Mouse (Mus musculus) urinary bladder, postnatal 25 days (tissue): Measurements from ENCODE around the gene Gm17349.

Experiments used
- DNase-seq: peaks from one replicate; pipeline ENCODE4 v3.0.0; 2022; ENCODE audit warnings: low spot score

Gm17349 gene

GRCm38 (mm10) chr15:99699715-99700114, 5.6 kb downstream of the Gm17349 start:
- no peak for DNase-seq

DNA sequence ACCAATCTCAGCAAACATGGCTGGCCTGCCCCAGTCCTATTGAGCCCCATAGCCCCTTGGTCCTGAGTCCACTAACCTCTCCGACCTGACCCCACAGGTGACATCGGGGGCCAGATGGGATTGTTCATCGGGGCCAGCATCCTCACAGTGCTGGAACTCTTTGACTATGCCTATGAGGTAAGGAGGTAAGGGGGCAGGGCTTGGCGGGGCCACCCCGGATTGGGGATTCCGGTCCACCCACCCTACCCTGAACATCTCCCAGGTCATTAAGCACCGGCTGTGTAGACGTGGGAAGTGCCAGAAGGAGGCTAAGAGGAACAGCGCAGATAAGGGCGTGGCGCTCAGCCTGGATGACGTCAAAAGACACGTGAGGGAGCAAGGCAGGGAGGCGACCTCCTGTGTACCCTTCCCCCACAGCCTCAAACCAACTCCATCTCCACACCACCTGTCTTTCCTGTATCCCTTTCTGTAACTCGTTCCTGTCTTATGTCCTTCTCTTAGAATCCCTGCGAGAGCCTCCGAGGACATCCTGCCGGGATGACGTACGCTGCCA, 6.7 kb downstream of the Gm17349 start:
- DNase-seq = no peak

GRCm38 (mm10) chr15:99697309-99697708, 8.0 kb downstream of the Gm17349 start:
- DNase-seq = no peak

DNA sequence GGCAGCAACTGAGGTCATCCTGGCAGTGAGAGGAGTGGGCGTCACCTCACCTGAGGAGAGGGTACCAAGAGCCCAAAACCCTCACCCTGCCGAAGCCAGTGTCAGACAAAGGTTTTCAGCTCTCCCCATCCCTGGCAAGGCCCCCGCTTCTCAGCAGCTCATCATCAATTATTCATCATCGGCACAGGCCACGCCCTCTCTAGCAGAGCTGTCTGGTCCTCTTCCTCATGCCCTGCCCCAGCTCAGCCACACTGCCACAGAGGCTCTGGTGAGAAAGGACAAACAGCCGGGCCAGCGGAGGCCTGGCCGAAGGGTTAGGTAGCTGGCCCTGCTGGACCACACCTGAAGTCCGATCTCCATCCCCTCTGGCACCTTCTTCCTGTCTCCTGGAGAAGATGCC, 13.3 kb downstream of the Gm17349 start:
- DNase-seq = no peak

DNA sequence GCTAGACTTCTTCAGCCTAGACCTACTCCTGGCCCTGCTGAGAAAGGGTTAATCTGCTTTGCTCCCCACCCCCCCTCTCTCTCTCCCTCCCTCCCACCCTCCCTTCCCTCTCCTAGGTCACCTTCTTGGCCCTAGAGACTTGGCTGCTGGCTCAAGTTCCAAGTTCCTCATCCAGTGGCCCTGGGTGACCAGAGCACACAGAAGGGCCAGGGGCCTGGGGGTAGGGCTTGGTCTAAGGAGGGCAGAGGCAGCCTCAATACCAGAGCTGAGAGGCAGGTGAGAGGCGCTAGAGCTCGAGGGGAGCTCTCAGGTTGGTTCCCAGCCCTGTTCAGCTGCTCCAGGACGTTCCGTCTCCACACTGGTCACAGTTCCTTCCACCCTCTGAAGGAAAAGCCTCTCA, 14.4 kb downstream of the Gm17349 start:
- no peak for DNase-seq

DNA sequence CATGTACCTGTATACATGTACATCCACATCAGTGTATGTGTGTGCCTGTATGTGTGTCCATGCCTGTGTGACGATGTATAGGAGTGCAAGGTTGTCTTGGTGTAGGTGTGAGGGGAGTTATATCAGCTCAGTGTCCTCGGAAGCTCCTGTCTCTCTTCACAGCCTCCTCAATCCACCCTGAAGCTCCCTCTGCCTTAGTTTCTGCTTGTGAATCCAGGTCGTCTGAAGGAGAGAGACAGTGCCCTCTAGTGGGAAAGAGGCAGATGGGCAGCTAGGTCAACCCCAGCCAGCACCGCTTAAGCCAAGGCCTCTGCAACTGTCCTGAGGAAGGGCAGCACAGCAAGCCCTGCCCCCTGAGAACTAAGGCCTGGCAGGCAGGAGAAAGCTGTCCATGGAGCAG, 16.6 kb downstream of the Gm17349 start:
- DNase-seq = no peak

DNA sequence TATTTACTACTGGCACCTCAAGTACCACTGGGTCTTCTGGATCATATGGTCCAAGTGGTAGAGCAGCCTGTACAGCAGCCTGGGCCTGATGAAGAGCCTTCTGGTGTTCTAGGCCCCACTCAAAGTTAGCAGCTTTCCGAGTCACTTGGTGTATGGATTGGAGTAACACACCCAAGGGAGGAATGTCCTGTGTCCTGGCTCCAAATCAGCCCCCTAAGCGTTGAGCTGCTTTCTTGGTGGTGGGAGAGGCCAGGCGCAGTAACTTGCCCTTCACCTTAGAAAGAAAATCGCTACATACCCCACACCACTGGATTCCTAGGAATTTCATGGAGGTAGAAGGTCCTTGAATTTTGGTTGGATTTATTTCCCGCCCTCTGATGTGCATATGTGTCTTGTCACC, 21.1 kb downstream of the Gm17349 start:
- DNase-seq = no peak

DNA sequence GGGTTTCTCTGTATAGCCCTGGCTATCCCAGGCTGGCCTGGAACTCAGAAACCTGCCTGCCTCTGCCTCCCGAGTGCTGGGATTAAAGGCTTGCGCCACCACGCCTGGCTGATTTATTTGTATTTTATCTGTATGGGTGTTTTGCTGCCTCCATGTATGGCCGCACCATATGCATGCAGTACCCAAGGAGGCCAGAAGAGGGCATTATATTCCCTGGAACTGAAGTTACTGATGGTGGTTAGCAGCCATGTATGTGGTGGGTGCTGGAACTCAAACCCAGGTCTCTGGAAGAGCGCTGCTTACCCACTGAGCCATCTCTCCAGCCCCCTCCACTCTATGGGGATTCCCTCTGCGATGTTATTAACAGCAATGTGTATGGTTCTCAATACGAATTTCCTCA, 22.4 kb downstream of the Gm17349 start:
- DNase-seq = no peak

DNA sequence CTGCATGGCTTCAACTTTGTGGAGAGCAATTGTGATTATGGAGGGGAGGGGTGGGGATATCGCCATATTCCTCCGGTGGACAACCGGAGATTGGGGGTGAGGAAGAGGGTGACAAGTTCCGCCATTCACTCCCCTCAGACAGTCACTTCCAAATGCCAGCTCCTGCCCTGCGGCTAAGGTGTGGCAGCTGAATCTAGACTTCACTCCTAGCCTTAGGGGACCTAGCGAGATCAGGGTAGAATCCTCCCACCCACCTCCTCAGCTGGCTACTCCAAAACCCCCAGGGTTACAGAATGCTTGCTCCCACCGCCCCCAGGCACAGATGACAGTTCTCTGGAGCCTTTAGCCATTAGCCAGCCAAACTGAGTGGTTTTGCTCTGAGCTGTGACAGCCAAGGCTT, 26.3 kb downstream of the Gm17349 start:
- no peak for DNase-seq

GRCm38 (mm10) chr15:99678063-99678800, 27.1 kb downstream of the Gm17349 start:
- DNase-seq = no peak

DNA sequence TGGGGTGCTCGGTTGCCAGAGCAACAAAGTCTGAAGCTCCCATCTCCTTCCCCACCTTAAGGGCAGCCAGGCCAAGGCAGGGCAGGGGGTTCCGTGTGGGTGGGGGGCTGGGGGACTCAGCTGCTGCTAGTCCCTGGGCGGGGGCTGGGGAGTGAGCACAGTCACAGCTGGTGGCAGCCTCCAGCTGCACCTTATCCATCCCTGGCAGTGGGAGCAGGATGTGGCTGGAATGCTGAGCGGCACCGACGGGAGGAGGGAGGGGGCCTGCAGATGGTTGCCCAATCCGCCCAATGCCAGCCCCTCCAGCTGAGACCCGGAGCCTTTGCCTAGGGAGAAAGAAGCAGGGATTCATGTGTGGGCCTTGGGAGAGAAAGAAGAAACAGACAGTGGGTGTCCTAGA, 28.2 kb downstream of the Gm17349 start:
- no peak for DNase-seq

DNA sequence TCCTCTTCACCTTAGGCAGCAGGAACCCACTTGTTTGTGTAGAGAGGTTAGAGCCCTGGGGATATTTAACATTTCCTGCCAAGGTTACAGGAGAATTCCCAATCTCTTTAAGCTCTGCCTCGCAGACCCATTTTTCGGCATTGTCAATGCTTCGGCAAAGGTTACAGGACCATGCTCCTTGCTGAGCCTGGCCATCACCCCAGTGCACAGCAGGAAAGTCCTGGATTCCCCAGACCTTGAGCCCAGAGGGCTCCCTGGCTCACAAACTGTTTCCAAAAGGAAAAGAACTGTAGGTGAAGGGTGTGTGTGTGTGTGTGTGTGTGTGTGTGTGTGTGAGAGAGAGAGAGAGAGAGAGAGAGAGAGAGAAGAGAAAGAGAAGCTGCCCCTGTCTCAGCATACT, 30.4 kb downstream of the Gm17349 start:
- DNase-seq = no peak

DNA sequence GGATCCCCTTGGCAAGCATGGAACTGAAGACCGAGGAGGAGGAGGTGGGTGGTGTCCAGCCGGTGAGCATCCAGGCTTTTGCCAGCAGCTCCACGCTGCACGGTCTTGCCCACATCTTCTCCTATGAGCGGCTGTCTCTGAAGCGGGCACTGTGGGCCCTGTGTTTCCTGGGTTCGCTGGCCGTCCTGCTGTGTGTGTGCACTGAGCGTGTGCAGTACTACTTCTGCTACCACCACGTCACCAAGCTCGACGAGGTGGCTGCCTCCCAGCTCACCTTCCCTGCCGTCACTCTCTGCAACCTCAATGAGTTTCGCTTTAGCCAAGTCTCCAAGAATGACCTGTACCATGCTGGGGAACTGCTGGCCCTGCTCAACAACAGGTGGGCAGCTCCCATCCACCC, 33.5 kb downstream of the Gm17349 start:
- DNase-seq = no peak

DNA sequence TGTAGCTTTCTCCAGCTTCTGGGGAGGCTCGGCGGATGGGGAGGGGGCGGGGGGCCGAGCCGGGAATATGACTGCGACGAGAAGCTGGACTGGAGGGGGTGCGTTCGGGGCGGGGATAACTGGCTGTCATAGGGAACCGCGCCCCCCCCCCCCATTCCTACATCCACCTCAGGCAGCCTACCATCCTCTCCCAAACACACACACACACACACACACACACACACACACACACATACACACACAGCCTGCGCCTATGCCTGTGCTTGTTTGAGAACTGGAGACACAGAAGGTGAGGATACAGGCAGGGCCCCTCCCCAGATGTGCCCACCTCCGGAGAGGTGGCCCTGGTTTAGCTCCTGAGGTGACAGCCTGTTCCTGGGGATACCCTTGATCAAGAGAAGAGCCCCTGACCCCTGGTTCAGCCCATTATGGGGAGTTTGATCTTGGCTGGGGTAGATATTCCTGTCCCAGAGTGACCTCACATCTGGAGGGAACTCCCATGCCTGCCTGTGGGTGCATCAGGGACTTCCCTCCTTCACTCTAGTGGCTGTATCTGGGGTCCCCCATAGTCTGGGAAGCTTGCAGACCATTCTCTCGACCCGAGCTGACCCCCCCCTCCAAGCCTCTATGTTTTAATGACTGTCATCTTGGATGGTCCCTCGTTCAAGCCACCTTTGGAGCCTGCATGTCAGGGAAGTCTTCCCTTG, 34.2 kb downstream of the Gm17349 start:
- DNase-seq = no peak

DNA sequence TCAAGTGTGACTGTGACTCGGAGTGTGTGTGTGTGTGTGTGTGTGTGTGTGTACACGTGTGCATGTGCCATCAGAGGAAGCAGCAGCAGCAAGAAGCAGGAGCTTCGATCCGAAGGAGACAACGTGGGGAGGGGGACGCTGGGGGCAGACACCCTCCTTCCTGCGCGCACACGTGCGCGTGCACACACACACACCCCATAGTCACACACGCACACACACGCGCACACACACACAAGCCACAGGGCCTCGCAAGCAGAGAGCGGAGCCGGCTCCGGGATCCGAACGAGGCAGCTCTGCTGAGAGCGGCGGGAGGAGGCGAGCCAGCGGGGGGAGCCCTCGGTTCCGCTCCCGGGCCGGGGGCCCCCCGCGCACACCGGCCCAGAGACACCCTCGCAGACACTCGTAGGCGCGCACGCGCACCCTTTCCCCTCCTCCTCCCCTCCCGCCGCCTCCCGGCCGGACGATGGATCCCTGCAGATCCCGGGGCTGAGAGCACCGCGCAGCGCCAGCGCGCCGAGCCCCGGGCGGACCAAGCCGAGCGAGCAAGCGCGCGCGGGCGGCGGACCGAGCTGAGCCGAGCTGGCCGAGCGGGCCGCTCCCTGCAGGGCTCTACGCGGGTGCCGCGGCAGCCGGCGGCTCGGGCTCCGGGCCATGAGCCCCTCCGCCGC, 35.0 kb downstream of the Gm17349 start, which contains the start of gene Asic1:
TSS of gene Asic1 (plus strand) at position 215 of the 668 bp plus-strand sequence.
- peak; percentile 63 for DNase-seq

DNA sequence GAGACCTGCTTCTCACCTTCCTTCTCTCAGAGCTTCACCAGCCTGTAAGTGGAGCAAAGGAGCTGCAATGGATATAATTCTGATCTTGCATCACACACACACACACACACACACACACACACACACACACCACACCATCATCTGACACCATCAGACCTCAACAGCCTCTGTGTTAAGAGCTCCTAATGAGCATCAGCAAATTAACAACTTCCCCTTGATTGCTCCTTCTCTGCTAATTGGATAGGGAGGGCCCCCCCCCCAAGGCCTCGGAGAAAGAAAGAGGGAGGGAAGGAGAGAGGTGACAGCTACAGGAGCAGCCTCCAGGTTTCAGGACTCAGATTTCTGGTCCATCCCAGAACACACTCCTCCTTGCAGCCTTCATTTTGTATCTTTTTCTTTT, 35.9 kb downstream of the Gm17349 start:
- DNase-seq = no peak

DNA sequence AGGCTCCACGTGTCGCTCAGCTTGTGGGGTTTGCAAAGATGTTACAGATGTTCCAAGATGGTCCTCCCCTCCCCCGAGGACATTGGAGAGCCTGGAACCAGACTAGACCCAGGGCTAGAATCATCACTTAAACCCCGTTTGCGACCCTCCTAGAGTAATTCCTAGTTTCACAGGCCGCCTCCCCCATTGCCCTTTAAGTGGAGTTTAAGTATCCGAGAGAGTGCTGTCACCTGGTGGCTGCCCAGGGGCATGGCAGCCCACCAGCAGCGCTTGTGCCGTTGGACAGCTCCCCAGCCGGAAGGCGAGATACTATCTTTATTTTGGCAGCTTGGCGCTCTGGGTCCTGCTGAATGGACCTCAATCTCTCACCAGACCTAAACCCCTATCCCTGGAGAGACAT, 36.4 kb downstream of the Gm17349 start:
- peak; percentile 73 for DNase-seq

- DNase-seq = no peak
Observed at GRCm38 (mm10) chr15:99667544-99667943, 37.7 kb downstream of the Gm17349 start.

DNA sequence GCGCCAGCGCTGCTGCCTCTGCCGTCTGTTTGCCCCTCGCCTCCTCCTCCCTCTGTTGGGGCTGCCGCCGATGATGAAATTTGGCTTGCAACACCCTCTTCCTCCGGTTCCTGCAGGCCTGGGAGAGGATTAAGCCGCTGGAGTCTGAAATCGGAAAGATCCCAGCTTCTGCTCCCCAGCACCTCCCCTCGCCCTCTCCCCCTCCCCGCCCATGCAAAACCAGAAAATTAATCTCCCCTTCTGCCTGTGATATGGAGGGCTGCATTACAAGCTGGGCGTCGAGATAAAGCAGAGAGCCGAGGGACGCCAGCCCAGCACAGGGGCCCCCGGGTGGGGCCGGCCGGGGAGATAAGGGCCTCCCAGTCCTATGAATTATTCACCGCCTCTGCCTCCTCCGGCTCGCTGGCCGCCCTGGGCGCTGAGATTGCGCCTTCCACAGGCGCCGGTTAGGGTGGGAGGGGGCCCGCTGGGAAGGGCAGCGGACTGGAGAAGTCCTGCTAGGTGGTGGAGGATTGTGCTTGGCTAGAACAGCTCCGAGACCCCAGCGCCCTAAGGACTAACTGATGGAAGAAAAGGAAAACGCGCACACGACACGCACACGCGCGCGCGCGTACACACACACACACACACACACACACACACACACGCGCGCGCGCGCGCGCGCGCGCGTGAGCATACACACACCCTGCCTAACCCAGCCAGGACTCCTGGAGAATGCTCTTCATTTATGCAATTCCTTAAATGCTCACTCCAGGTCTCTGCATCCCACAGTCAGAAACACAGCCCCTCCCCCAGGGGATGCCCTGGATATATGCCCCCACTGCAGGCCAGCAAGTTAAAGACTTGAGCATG, 40.5 kb downstream of the Gm17349 start:
- peak; percentile 38 for DNase-seq

DNA sequence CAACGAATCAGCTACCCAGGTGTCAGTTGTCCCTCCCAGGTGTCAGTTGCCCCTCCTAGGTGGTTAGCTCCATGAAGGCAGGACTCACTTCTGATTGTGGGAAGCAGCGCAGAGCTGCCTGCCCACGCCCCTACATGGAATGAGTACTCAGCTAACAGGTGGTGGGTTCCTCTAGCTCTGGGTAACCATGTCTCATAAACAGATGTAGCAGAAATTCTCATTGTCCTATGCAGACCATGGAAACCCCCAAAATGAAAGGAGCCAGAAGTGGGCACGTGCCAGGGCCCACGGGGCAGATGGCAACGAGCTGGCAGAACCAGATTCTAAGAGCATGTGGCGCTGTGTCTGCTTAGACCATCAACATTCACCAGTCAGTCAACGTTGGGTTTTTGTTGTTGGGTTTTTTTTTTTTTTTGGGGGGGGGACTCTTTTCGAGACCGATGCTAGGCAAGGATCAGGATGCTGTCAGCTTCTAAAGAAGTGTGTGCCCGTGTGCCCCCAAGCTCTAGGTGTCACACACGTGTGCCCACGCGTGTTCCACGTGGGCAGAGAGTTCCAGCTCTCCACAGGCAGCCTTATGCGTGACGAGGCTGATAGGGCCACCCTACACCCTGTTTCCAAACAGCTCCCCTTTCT, 41.2 kb downstream of the Gm17349 start:
- DNase-seq = no peak

DNA sequence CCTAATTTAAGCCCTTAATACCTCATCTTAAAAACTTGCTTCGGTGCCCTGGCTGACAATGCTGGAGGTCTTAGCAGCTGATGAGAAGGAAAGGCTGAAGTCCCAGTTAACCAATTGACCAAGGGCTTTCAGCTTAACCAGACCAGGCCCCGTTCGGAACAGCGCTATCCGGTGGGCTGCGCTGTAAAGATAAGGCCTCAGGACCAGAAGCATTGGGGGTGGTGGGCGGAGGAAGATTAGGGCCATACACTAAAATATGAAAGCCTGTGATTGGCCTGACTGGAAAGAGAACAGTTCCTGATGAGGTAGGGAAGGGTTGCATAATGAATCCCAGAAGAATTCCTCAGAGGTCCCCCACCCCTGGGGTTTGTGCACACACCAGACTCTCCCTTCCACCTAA, 42.9 kb downstream of the Gm17349 start:
- no peak for DNase-seq
